25 mouse cellular contexts compared by ENCODE assay signal in genomic region chr14:68240146-68240545, GRCm38 (mm10).
"Had no signal": no experiment of that assay in that cellular context is flagged by ENCODE, and none has a peak within 500 bp of the region (broad histone marks: within the 10 kb centered on the region; RNA-seq: fewer than 3 reads in every experiment).

No protein-coding gene starts in this region.

- ATAC-seq: hindbrain, embryonic 16.5 days; inflammation-experienced regulatory T-cells, adult 6 months; intestine, embryonic 15.5 days; intestine, postnatal 0 days had no signal

- H3K4me2 ChIP-seq: heart, embryonic 11.5 days; heart, embryonic 13.5 days; heart, embryonic 15.5 days; hindbrain, embryonic 12.5 days; hindbrain, embryonic 14.5 days; intestine, embryonic 15.5 days; limb, embryonic 12.5 days had no signal

- H3K4me3 ChIP-seq: gastrocnemius, adult 2 months; heart, adult 2 months; heart, embryonic 13.5 days; heart, embryonic 15.5 days; hindbrain, embryonic 10.5 days; hindbrain, embryonic 12.5 days; intestine, embryonic 15.5 days; layer of hippocampus, adult 2 months; left cerebral cortex, adult 2 months; limb, embryonic 10.5 days; limb, embryonic 12.5 days had no signal

- H3K27me3 ChIP-seq: heart, embryonic 13.5 days; heart, embryonic 15.5 days; hindbrain, embryonic 12.5 days; intestine, embryonic 15.5 days; limb, embryonic 12.5 days had no signal

- H3K36me3 ChIP-seq: heart, embryonic 13.5 days; heart, embryonic 15.5 days; hindbrain, embryonic 10.5 days; hindbrain, embryonic 12.5 days; intestine, embryonic 15.5 days; limb, embryonic 10.5 days; limb, embryonic 12.5 days had no signal

- DNase-seq: gastrocnemius, adult 2 months; gastrocnemius, postnatal 10 days; gastrocnemius, postnatal 25 days; heart, adult 2 months; heart, postnatal 4 days; kidney, adult 18-20 months; kidney, adult 8-10 months; kidney, postnatal 10 days; kidney, postnatal 25 days; kidney, postnatal 4 days; liver had no signal

- H3K27ac ChIP-seq: gastrocnemius, adult 2 months; heart, adult 2 months; heart, embryonic 13.5 days; heart, embryonic 15.5 days; hindbrain, embryonic 10.5 days; hindbrain, embryonic 12.5 days; hindbrain, embryonic 14.5 days; intestine, embryonic 15.5 days; layer of hippocampus, adult 2 months; left cerebral cortex, adult 2 months; limb, embryonic 10.5 days; limb, embryonic 12.5 days had no signal

- H3K9ac ChIP-seq: heart, embryonic 13.5 days; heart, embryonic 15.5 days; hindbrain, embryonic 12.5 days; hindbrain, embryonic 14.5 days; intestine, embryonic 15.5 days; limb, embryonic 12.5 days had no signal

- H3K4me1 ChIP-seq: heart, embryonic 13.5 days; heart, embryonic 15.5 days; hindbrain, embryonic 12.5 days; intestine, embryonic 15.5 days; limb, embryonic 10.5 days; limb, embryonic 12.5 days had no signal

- H3K9me3 ChIP-seq: heart, embryonic 13.5 days; heart, embryonic 15.5 days; hindbrain, embryonic 10.5 days; hindbrain, embryonic 12.5 days; intestine, embryonic 15.5 days; limb, embryonic 10.5 days; limb, embryonic 12.5 days had no signal
